Mouse (Mus musculus): ENCODE measurements around the gene Raet1e.

DNA sequence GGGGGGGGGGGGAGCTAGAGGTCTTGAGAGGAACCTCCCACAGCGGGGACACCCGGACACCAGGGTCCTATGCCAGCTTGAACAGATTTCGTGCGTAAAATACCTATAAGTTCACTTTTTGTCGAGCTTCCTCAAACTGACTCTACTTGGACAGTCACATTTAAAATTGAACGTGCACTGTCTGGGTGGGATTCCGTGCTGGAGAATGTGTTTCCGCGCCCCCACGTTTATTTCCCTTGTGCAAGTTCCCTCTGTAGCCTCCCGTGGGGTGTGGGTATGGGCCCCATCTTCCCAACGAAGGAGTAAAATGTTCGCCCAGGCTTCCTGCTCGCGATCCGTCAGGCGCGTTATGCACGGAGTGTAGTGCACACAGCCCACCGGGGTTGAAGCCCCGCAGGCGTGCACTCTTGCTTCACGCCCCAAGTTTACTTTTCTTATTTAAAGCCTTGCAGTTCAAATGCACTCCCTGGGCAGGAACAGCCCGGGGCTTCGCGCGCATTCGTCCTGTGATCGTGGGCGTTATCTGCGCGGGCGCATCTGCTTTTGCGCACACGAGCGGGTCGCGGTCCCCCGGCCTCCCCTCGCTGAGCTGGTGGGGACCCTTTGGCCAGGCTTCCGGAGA, 115.4 kb downstream of the Raet1e start:
- TF ChIP-seq CTCF (IDR thresholded peaks at IDR 0.05; ENCODE audit: low read depth) = no peak
- TF ChIP-seq EP300 (optimal IDR thresholded peaks at IDR 0.05) = no peak

Data from stomach, postnatal 0 days (tissue).